ENCODE assay signal across 14 mouse cellular contexts in the genomic region with DNA sequence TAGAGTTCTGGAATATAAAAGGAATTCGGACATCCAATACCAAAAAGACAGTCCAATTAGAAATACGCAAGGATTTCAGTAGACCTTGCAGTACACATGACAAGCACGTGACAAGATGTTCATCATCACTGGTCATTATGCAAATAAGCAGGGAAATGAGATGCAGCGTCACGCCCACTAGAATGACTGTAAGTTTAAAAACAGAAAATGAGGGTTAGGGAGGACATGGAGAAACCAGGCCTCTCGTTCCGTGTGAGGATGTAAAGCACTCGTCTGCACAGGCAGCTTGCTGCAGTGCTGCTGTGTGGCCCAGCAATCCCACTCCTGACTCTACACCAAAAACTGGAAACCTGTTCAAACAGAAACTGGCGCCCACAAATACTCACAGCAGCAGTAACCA.
"Had no signal": no experiment of that assay in that cellular context is flagged by ENCODE, and none has a peak within 500 bp of the region (broad histone marks: within the 10 kb centered on the region; RNA-seq: fewer than 3 reads in every experiment).

No protein-coding gene starts in this region.

- H3K9me3 ChIP-seq: limb, embryonic 10.5 days; liver, embryonic 15.5 days; neural tube, embryonic 12.5 days had no signal

- DNase-seq: kidney, adult 2 months; kidney, postnatal 25 days; lung, adult 2 months; lung, postnatal 14 days; midbrain, embryonic 14.5 days; retina, postnatal 1 day; right cerebral cortex, postnatal 14 days; thymus, postnatal 4 days had no signal

- H3K27me3 ChIP-seq: liver, embryonic 15.5 days; neural tube, embryonic 12.5 days had no signal

- H3K4me1 ChIP-seq: liver, embryonic 15.5 days; neural tube, embryonic 12.5 days had no signal

- H3K36me3 ChIP-seq: liver, embryonic 15.5 days had no signal

- H3K27ac ChIP-seq: left cerebral cortex, adult 2 months; limb, embryonic 10.5 days; liver, embryonic 15.5 days; neural tube, embryonic 12.5 days; stomach, postnatal 0 days had no signal

- H3K4me2 ChIP-seq: liver, embryonic 11.5 days; liver, embryonic 15.5 days; neural tube, embryonic 12.5 days had no signal

- H3K4me3 ChIP-seq: left cerebral cortex, adult 2 months; limb, embryonic 10.5 days; liver, embryonic 15.5 days; neural tube, embryonic 12.5 days had no signal

- H3K9ac ChIP-seq: liver, embryonic 15.5 days; neural tube, embryonic 12.5 days had no signal
